ENCODE assay signal across 9 mouse cellular contexts in genomic region chr8:83665969-83666865, GRCm38 (mm10). TPM values are rescaled to one million over a fixed set of nuclear protein-coding genes. Genes with fewer than 3 reads are reported as not detected.
DNase-seq lines count a peak whose midpoint lies in the region; TF ChIP-seq lines count a peak whose summit lies in the region.
"Had no signal": no experiment of that assay in that cellular context is flagged by ENCODE, and none has a peak within 500 bp of the region (broad histone marks: within the 10 kb centered on the region; RNA-seq: fewer than 3 reads in every experiment).

TSS of gene Ptger1 (plus strand) at chr8:83666678.

- H3K27ac ChIP-seq in layer of hippocampus, adult 2 months, result peak within 1 kb of the TSS; percentile 57; the same call in 1 of the 2 replicates

- TF ChIP-seq POLR2A in brain, embryonic 14.5 days (IDR thresholded peaks at IDR 0.05; ENCODE audit: borderline replicate concordance, extremely low read depth, insufficient read depth, insufficient read length, poor library complexity, severe bottlenecking), result no peak

- DNase-seq in layer of hippocampus, adult 2 months (ENCODE audit: low spot score in 2 of 2), result no peak
- no peak for DNase-seq in layer of hippocampus, postnatal 25 days (ENCODE audit: extremely low spot score in 1 of 2, low spot score in 1 of 2)
- peak; percentile 47 for DNase-seq in brain, embryonic 14.5 days (ENCODE audit: low read depth)
- peak; percentile 58 for DNase-seq in heart, adult 8-10 months (ENCODE audit: low spot score)
- peak; percentile 58 for DNase-seq in kidney, adult 18-20 months
- peak; percentile 83 to 91 for DNase-seq in lung, postnatal 4 days
- DNase-seq in thymus, postnatal 0 days (ENCODE audit: low spot score), result no peak
- no peak for DNase-seq in layer of hippocampus, adult 9-11 months

- TF ChIP-seq CTCF in layer of hippocampus, adult 2 months (conservative IDR thresholded peaks at IDR 0.05), result peak; percentile 18; the same call in 1 of the 2 replicates
- TF ChIP-seq CTCF in brain, embryonic 14.5 days (IDR thresholded peaks at IDR 0.05; ENCODE audit: borderline replicate concordance, extremely low read depth, insufficient read depth, insufficient read length), result no peak

- H3K4me3 ChIP-seq in layer of hippocampus, adult 2 months, result no peak within 1 kb of the TSS
- H3K4me3 ChIP-seq: erythroblast, embryonic 14.5 days had no signal

RNA-seq across cellular contexts. Expression of gene Ptger1, which starts in this region (rescaled TPM):
- total RNA-seq in layer of hippocampus, adult 2 months (2021), result under 1 TPM; 0.42 to 0.84 TPM
- 1 to 10 TPM; 1.3 to 1.6 TPM for total RNA-seq in layer of hippocampus, postnatal 25 days (2021)
- 1.1 and 1.4 TPM in 2 replicates for polyA plus RNA-seq in brain, embryonic 14.5 days (2012; rRNA removed)
- under 1 TPM; 0.17 to 0.57 (median 0.26) TPM for total RNA-seq in heart, adult 8-10 months (2022)
- polyA plus RNA-seq in thymus, postnatal 0 days (2015; fragmentation: Nextera tagmentation; extraction: Ambion mirVana), result 0.42 and 0.82 TPM in 2 replicates

Comparison
In these comparisons a context has a peak if more than half of its experiments do, and no peak if none do; other contexts are left out.
1. Peak in DNase-seq in heart, adult 8-10 months; RNA of the gene not detected or under 1 TPM.
2. DNase-seq: peak in brain, embryonic 14.5 days (single experiment), kidney, adult 18-20 months (single experiment) and lung, postnatal 4 days (2 of 2); none in layer of hippocampus, adult 2 months (0 of 2), layer of hippocampus, postnatal 25 days (0 of 2), thymus, postnatal 0 days (single experiment) and layer of hippocampus, adult 9-11 months (single experiment).